Mouse (Mus musculus) testis, postnatal 14 days (tissue): ENCODE measurements at regions not wholly inside any gene's neighbourhood (a gene's known extent, or its start where the extent isn't known, plus 50 kb on each side); places are given as distances from the start of the nearest gene placed in this dataset.

Experiments used
- DNase-seq: peaks from one replicate; pipeline ENCODE4 v3.0.0; 2021; ENCODE audit warnings: low spot score

GRCm38 (mm10) chr16:77318150-77318549 lies 283.7 kb downstream of the Gm11146 start:
- no peak for DNase-seq

GRCm38 (mm10) chr16:77315354-77315753 lies 286.5 kb downstream of the Gm11146 start:
- no peak for DNase-seq

- DNase-seq = no peak
Observed at GRCm38 (mm10) chr16:77313195-77313594, 288.7 kb downstream of the Gm11146 start.

- no peak for DNase-seq
Observed at GRCm38 (mm10) chr16:77301270-77302171, 288.0 kb downstream of the Usp25 start.

- no peak for DNase-seq
Observed at GRCm38 (mm10) chr16:77300572-77301213, 287.2 kb downstream of the Usp25 start.

GRCm38 (mm10) chr16:77295574-77296355 lies 282.3 kb downstream of the Usp25 start:
- DNase-seq = no peak

GRCm38 (mm10) chr16:77292317-77292771 lies 278.8 kb downstream of the Usp25 start:
- no peak for DNase-seq

GRCm38 (mm10) chr16:77291723-77292316 lies 278.3 kb downstream of the Usp25 start:
- no peak for DNase-seq

GRCm38 (mm10) chr16:77284205-77284604 lies 270.7 kb downstream of the Usp25 start:
- DNase-seq = no peak

GRCm38 (mm10) chr16:77279916-77280315 lies 266.4 kb downstream of the Usp25 start:
- DNase-seq = no peak

- no peak for DNase-seq
Observed at GRCm38 (mm10) chr16:77279495-77279894, 266.0 kb downstream of the Usp25 start.

- DNase-seq = no peak
Observed at GRCm38 (mm10) chr16:77273306-77273705, 259.8 kb downstream of the Usp25 start.

- DNase-seq = no peak
Observed at GRCm38 (mm10) chr16:77268926-77269325, 255.4 kb downstream of the Usp25 start.

- no peak for DNase-seq
Observed at GRCm38 (mm10) chr16:77267679-77268078, 254.2 kb downstream of the Usp25 start.

- no peak for DNase-seq
Observed at GRCm38 (mm10) chr16:77252349-77252748, 238.8 kb downstream of the Usp25 start.

GRCm38 (mm10) chr16:77251422-77251821 lies 237.9 kb downstream of the Usp25 start:
- no peak for DNase-seq

- DNase-seq = no peak
Observed at GRCm38 (mm10) chr16:77240876-77241275, 227.4 kb downstream of the Usp25 start.

- no peak for DNase-seq
Observed at GRCm38 (mm10) chr16:77239176-77239790, 225.8 kb downstream of the Usp25 start.

- no peak for DNase-seq
Observed at GRCm38 (mm10) chr16:77238358-77239175, 225.1 kb downstream of the Usp25 start.

GRCm38 (mm10) chr16:77237631-77238357 lies 224.3 kb downstream of the Usp25 start:
- DNase-seq = no peak
